Mouse (Mus musculus): Measurements from ENCODE around the gene Tspyl2.
"Not testable (repeated sequence)": the region's sequence is repeated elsewhere in the genome, so short reads cannot be mapped to it uniquely, and the experiment has no call there.

The Tspyl2 gene

DNA sequence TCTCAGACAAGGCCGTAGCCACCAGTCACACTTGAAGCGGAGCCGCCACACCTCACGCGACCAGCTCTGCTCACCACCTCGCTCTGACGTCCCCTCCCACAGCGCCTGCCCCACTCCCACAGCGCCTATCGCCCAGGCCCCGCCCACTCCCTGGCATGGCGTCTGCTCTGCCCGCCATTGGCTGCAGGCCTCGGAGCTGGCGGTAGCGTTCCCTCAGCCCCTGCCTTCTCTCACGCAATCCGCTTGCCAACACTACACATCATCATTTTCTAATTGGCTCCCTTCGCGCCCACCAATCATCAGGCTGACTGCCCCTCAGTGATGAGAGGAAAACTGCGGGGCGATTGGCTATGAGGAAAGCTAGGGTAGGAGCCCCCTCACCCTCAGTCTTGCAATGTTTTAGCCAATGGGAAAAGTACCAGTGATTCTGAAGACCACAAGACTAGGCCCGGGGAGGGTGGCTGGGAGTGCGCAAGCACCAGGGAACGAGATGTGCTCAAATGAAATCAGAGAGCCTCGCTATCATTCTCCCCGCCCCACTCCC lies at the start of gene Tspyl2:
Gene Tspyl2, minus strand, starts transcription at position 68 of the 544 bp plus-strand sequence.
- peak; percentile 96 for DNase-seq

DNA sequence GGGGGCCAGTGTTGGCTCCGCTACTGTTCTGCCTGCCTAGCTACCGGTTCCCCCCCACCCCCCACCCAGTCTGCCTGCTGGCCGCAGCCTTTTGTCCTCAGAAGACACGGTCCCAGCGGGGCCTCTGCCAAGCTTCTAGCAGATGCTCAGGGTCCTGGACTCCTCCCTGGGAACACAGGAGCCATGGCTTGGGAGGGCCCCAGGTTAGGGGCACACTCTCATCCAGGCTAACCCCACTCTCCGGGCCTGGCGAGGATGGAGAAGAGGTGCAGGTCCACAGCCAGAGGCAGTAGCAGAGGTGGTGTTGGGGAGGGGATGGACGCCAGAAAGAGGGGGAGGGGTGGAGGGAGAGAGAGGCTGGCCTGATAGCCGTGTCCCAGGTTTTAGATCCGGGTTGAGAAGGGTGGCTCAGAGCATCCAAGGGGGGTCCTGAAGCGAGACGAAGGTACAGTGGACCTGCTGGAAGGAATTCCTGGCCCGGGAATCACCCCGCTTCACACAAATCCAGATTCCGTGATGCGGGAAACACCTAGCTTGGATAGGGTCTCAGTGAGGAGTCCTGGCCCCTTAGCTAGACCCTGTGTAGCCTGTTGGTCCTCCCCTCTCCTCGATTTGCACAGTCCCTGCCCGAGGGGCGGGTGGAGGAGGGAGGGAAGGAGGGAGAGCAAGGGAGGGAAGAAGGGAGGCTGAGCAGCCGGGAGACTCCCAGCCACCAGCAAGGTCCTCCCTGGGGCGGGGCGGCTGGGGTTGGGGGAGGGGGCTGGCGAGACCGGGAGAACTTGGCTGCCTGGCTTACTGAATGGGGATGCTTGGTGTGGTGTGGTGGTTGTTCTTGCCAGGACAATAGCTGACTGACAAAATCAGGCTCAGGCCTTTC lies 26.4 kb upstream of the Tspyl2 start, which contains the start of gene Gpr173:
Gene Gpr173, minus strand, starts transcription at position 308 of the 877 bp plus-strand sequence.
- peak; percentile 71 for DNase-seq

DNA sequence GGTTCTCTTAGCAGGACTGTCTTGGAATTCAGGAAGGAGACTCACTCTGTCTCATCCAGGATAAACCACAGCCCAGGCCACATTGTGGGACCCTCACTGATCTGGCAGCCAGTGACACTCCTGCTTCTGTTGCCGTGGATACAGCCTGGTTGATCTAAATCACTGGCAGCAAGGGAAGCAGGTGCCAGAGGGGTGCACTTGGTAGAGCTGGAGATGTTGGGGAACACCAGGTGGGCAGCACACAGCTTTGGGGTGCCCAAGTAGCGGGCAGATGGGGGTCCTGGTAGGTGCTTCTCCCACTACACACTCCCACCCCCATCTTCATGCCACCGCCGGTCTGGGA lies 25.8 kb upstream of the Tspyl2 start:
- no peak for DNase-seq

DNA sequence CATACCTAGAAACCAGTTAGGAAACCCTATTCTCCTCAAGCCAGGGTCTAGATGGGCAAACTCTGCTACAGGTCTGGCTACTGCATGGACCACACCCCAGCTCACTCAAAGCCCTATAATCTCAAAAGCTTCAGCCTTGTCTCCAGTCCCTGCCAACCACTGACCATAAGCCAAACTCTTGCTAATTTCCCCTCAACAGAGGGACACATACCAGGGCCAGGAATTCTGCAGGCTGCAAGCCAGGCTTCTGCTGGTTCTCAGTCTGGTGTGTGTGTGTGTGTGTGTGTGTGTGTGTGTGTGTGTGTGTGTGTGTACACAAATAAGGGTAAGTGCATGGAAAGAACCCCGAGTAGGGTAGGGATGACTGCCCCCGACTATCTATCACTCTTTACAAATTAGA lies 24.2 kb upstream of the Tspyl2 start:
- peak; percentile 27 for DNase-seq

DNA sequence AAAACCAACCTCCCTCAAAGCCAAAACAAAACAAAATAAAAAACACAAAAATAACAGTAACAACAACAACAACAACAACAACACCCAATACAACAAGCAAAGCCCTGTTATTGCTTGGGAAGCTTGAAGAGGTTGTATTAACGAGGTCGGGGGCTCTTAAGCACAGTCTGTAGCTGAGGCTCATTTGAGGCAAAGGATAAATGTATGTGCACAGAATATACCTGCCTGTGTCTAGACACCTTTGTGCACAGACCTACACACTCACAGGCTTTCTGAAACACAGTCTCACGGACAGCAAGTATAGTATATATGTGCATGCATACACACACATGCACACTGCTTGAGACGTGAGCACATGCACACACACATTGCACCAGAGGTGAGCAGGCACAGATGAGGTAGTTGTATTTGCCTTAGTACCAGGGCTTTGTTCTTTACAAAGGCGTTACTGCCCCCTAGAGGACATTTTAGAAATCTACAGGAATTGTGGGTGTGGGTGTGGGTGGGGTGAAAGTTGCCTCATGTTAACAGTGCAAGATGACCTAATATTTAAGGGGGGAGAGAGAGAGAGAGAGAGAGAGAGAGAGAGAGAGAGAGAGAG lies 10.4 kb upstream of the Tspyl2 start:
- peak; percentile 57 for DNase-seq

DNA sequence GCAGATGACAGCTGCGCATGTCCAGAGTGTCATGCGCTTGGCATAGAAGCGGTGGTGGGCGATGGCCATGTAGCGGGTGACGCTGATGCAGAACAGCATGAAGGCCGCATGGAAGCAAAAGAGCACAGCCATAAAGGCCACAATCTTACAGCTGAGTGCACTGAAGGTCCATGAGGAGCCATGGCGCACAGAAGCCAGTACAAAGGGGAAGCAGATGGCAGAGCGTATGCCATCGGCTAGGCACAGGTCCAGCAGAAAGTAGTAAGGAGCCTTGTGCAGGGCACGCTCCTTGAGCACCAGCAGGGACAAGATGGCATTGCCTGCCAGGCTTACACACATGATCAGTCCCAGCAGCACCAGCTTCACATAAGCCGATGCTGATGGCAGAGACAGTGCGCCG lies 4.8 kb upstream of the Tspyl2 start:
- DNase-seq, result no peak

DNA sequence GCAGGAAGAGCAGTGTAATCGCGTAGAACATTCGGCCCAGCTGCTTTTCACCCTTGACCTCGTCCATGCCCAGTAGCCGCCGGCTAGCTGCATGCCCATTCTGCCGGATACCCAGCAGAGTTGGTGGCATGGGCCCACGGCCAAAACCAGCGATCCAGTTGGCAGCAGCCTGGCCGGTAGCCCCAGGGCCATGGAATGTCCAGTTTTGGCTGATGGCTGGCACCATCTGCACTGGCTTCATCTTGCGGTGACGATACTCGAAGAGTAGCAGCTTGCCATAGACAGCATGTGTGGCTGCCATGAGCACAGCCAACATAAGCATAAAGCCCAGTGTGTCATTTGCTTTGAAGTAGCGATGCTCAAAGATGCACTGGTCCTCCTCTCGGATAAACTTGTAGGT lies 4.4 kb upstream of the Tspyl2 start:
- DNase-seq, result no peak

DNA sequence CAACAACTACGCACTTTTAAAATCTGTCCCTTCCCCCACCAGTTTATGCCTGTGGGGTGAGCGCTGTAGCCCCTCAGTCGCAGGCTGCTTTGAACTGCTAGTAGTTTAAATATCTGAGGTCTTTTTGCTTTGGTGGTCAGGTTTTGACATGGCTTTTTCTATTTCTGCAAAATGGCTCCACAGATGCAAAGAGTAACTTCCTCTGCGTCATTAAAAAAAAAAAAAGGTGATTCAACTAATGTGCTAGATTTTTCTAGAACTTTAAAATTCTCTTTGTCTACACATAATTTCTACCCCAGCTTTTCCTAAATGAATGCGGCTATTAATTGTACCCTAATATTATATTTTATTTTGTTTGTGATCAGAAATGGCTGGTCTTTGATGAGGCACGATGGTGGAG lies 678 bp upstream of the Tspyl2 start:
- no peak for DNase-seq

DNA sequence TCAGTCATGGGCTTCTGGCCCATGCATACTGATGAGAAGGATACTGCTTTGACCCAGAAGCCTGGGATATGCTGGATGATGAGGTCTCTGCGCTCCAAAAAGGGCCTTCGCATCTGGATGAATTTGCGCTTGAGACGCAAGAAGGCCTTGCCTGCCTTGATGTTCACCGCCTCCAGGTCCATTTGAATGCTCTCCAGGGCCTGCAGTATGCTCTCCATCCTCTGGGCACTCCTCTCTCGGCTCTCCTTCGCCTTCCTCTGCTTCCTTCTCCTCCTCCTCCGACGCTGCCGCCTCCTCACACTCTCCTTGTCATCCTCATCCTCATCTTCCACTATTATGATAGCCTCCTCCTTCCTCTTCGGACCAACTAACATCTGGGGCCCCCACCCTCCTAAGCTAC lies 729 bp downstream of the Tspyl2 start:
- peak; percentile 8 for DNase-seq

DNA sequence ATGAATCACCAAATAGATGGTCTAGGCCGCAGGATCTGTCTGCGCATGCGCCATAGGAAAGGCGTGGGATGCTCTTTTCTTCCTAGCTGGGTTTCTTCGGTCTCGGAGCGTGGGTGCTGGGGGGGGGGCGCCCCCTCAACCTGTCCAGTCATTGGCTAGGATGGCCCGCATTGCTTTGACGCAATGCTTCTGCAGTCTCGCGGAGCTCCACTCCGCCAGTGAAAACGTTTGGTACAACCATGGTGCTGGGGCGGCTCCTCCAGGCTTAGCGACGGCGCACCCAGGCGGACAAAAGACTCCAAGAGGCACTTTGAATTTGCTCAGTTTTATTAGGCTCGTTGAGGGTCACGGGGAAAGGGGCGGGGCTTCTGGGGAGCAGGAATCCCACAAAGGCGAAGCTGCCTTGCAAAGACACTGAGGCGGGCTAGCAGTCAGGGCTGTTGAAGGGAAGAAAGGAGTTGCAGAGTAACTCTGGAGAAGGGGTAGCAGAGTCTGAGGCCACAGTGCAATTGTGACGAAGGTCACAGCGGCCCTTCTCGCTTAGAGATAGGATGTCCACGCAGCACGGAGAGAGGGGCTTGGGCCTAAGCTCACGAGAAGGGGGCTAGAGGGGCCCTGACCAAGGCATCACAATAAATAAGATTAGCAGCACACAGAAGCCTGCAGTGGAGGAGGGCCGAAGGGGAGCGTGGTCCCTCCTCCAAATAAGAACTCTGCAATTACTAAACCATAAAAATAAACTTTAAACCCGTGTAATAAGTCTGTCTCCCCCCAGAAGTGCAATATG lies 5.5 kb downstream of the Tspyl2 start:
- peak; percentile 94 for DNase-seq

DNA sequence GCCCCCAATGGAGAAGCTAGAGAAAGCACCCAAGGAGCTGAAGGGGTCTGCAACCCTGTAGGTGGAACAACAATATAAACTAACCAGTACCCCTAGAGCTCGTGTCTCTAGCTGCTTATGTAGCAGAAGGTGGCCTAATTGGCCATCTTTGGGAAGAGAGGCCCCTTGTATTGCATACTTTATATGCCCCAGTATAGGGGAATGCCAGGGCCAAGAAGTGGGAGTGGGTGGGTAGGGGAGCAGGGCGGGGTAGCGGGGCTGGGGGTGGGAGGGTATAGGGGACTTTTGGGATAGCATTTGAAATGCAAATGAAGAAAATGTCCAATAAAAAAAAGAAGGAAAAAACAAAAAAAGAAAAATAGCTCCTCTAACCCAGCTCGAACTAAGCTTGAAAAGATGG lies 6.1 kb downstream of the Tspyl2 start:
- not testable (repeated sequence) for DNase-seq

DNA sequence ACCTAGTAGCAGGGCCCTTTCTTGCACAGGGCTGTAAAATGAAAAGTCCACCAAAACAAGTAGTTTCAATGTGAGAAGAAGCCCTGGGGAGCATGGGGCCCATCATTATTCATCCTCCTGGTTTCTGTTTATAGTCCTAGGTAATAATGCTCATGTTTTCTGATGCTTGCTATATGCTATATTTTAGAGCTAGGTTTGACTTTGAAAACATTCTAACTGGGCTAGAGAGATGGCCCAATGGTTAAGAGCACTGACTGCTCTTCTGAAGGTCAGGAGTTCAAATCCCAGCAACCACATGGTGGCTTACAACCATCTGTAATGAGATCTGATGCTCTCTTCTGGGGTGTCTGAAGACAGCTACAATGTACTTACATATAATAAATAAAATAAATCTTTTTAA lies 12.8 kb downstream of the Tspyl2 start:
- DNase-seq, result not testable (repeated sequence)

DNA sequence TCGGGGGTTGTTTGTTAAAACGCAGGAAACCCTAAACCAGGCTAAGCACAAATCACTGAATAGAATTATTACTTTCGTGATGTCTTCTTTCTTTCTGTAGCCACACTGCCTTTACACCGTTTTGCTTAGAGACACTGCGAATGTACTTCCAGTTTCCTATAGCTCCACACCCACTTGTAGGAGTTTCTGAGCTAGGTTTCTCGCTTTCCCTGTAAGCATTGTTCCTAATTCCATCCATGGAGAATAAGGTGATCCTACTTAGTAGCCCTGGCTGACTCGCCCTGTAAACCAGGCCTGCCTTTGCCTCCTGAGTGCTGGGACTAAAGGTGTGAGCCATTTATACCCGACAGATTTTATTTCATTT lies 14.6 kb downstream of the Tspyl2 start:
- no peak for DNase-seq

DNA sequence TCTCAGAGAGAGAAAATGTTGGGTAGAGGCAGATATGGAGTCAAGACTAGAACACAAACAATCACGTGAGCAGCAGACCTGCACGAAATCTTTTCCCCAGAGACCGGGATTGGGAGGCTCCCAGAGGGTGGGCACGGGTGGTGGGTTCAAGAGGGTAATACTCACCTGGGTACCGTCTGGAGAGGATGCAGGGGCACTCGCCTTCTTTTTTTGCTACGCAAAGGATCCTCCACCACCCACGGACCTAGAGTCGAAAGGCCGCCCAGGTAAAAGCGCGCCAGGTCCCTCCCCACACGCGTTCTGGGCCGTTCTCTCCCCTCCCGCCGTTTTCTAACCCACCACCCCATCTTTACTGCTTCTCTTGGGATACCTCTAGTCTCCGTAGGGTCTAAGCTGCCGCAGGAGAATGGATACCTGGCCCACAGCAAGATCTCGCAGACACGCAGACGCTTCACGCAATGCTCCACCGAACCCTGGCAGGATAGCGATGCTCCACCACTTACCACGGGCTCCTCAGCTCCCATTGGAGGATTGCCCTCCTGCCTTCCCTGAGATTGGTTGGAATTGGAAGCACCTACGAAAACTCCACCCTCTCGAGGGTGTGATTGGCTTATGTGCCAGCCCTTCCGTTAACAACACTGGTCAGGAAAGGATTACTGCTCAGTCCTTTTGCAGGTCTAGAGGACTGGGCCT lies 15.1 kb downstream of the Tspyl2 start, which contains the start of gene Kantr:
Gene Kantr, minus strand, starts transcription at position 500 of the 693 bp plus-strand sequence.
- DNase-seq, result peak; percentile 86

DNA sequence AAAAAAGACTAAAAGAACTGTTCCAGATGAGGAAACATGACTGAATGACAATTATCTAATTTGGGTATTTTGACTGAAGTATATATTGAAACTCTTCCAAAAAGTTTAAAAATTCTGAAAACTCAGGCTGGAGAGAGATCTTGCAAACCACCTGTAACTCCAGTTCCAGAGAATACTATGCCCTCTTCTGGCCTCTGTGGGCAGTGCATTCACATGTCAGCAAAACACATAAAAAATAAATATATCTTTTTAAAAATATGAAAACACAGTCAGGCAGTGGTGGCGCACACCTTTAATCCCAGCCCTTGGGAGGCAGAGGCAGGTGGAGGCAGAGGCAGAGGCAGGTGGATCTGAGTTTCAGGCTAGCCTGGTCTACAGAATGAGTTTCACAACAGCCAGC lies 18.6 kb downstream of the Tspyl2 start:
- DNase-seq, result no peak

DNA sequence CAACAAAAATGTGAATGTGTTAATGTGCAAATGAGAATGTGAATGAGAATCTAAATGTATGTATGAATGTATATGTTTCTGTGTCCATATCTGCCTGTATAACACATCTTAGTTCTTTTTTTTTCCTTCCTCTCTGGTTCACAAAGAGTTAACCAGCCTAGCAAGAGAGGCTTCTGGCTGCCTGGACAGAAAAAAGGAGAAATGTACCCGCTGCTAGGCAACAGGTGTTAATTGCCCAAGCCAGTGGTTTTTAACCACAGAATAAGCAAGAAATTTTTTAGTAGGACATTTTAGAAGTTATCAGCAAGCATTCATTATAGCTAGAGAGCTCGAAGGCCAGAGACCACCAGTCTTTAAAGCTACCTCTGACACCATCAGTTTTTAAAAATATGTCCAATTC lies 19.4 kb downstream of the Tspyl2 start:
- no peak for DNase-seq

DNA sequence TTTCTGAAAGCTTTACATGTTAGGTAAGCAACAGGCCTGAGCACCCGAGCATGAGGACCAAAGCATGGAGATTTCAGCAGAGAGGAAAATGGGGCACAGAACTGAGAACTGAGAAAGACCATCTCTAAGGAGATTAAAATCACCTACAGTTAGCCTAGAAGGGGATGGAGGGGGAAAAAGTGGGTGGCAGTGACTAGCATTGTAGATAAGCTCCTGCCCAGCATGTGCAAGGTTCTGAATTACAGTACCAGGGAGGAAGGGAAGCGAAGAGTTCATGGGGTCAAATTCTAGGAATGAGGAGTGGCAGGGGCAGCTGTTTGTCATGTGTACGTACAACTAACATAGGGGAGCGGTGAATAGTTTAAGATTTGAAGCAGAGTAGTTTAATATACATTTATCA lies 21.7 kb downstream of the Tspyl2 start:
- DNase-seq, result no peak

DNA sequence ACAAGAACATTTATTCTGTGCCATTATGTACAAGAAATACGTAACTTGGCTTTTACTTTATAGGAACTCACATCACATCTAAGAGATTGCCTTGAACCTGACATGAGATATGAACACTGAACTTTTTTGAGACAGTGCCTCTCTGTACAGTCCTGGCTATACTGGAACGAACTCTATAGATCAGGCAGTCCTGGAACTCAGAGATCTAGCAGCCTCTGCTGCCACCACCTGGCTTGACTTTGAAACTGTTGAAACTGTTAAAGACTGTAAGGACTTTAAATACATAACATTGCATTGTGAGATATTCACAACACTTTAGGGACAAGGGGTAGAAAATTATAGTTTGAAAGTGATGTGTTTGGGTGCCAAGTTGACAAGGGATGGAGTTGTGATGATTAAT lies 34.3 kb downstream of the Tspyl2 start:
- peak; percentile 28 for DNase-seq

DNA sequence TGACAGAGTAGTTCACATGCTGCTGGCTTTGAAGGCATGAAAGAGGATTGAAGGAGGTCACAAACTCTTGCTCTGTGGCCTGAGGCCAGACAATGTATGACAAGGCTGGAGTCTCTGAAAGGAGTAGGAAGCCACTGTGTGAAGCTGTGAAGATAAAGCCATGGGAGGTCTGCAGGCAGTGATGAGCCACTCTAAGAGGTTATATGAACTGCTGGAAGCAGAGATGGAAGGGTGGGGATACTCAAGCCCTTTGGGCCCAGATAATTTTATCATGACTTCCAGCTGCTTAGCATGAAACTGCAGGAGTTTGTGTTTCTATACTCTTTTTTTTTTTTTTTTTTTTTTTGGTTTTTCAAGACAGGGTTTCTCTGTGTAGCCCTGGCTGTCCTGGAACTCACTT lies 34.9 kb downstream of the Tspyl2 start:
- no peak for DNase-seq

DNA sequence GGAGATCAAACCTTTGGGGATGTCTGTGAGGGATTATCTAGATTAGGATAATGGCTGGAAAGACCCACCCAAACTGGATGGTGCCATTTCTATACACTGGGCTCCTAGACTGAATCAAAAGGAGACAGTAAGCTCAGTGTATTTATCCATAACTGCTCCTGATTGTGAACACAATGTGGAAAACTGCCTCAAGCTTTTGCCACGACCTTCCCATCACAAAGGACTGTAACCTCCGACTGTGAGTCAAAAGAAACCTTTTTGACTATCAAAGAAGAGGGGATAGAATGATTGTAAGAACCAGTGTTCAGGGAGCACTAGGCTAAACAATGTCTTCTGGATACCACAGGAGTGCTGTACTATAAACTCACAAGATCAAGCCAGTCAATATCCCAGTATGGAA lies 36.0 kb downstream of the Tspyl2 start:
- DNase-seq, result no peak

DNA sequence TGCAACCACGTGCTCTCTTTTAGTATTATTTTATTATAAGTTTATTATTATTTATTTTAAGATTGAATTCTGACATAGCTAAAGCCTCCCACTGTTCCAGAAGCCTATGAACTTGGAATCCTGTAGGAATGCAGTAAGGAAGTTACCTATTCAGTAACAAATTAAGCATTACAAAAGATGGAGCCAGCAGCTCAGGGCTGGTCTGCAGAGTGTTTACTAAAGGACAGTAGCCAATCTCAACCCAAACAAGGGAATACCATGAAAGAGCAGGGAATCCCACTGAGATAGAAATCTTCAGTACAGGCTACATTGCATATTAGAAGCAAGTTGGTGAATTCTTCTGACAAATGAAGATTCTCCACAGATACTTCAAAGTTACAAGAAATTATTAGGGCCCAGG lies 55.2 kb downstream of the Tspyl2 start:
- not testable (repeated sequence) for DNase-seq
